Mouse (Mus musculus) heart, postnatal 10 days (tissue): Measurements from ENCODE around the gene Dnah11. TPM values are rescaled to one million over a fixed set of nuclear protein-coding genes. Genes with fewer than 3 reads are reported as not detected.
"Not testable (repeated sequence)": the region's sequence is repeated elsewhere in the genome, so short reads cannot be mapped to it uniquely, and the experiment has no call there.

ENCODE experiments used
- DNase-seq, 2 experiments: peaks; one replicate each; pipeline ENCODE4 v3.0.0; 2021
- intact Hi-C: fragments of 180-260 bp; cut with DNase I; formaldehyde crosslinking; loops from one replicate; pipeline ENCODE4 v1.15.1; 2025
- total RNA-seq, 2 experiments: library from RNA; stranded (reverse); gene quantifications; 2 replicates each; pipeline ENCODE4 v1.2.3; 2021

Dnah11 gene
- total RNA-seq, 2 experiments from 2014 or later = not detected

- peak; percentile 85 to 87 for DNase-seq
- intact Hi-C loops = loop anchor here (1.0 to 10.0 kb wide), 4 partner anchors 171 to 862 kb away; no protein-coding TSS in a partner anchor
These were observed 205.3 kb downstream of the Dnah11 start for GRCm38 (mm10) chr12:117993499-117993898.

DNA sequence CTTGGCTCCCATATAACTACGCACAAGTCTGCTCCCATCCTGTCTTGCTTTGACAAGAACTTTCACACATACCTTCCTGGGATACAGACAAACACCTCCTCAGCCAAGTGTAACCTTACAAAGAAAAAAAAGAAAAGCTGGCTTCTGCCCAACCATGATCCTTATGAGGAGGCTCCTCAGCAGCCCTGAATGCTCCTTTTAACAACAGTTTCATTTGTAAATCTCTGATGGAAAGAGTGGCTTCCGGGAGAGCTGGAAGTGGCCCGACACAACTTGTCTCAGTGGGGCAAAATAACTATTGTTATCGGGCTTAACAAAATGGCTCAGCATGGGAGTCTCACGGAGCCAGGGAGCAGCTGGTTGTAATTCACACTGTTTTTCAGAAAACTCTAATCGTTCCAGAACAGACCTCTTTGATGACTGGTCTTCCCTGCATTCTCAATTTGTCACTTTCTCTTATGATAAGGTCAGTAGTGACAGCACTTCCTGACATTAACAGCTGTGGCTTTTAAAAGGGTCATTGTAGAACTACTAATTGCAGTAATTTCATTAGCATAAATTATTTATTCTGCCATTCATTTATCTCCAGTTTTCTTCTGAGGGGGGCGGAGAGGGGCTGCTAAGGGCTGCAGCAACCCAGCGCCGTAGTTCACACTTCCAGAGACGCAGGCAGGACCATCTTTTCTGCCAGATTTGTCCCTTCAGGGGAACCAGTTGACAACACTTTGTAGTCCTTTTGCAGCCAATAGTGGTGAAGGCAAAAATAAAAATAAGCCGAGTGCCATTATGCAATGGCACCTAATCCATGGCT is 209.6 kb downstream of the Dnah11 start:
- intact Hi-C loops = no loop called here
- DNase-seq = peak in 1 of 2 experiments; percentile 7

DNA sequence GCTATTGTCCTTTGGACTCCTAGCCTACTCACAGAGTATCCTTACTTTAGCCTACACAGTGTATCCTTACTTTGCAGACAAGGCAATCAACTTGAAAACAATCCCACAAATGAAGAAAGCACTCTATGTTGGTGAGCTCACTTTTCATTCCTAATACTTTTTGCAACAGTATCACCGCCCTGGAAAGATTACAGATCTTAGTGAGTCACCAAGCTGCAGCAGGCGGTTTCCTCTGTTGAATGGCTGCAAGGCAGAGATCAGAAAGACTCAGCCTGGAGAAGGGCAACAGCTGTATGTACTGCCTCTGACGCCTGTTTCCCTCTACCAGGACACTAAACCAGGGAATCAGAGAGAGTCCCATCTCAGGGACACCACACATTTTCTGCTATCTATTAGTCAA is 218.5 kb downstream of the Dnah11 start:
- intact Hi-C loops = no loop called here
- DNase-seq = no peak

DNA sequence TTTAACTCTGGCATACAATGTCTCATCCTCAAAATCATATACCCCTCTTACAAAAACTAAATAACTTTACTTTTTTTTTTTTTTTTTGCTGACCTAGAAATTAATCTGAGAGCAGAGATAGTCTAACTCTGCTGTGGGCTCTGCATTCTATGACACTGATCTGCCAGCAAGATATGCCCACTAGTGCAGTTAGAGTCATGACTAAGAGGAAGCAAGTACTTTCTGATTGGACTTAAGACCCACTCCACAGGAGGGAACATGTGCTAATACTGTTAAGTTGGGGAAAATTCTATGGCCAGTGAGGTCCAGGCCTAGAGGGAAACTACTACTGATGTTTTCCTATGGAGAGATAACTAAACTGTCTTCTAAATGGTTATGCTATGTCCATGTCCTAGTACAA is 225.1 kb downstream of the Dnah11 start:
- no peak for DNase-seq
- intact Hi-C loops = no loop called here

GRCm38 (mm10) chr12:117962698-117963097 is 236.1 kb downstream of the Dnah11 start:
- intact Hi-C loops = no loop called here

GRCm38 (mm10) chr12:117959213-117959612 is 239.6 kb downstream of the Dnah11 start:
- intact Hi-C loops = no loop called here
- DNase-seq = no peak

More at GRCm38 (mm10) chr12:117962698-117963097, 236.1 kb downstream of the Dnah11 start:
- DNase-seq = no peak

DNA sequence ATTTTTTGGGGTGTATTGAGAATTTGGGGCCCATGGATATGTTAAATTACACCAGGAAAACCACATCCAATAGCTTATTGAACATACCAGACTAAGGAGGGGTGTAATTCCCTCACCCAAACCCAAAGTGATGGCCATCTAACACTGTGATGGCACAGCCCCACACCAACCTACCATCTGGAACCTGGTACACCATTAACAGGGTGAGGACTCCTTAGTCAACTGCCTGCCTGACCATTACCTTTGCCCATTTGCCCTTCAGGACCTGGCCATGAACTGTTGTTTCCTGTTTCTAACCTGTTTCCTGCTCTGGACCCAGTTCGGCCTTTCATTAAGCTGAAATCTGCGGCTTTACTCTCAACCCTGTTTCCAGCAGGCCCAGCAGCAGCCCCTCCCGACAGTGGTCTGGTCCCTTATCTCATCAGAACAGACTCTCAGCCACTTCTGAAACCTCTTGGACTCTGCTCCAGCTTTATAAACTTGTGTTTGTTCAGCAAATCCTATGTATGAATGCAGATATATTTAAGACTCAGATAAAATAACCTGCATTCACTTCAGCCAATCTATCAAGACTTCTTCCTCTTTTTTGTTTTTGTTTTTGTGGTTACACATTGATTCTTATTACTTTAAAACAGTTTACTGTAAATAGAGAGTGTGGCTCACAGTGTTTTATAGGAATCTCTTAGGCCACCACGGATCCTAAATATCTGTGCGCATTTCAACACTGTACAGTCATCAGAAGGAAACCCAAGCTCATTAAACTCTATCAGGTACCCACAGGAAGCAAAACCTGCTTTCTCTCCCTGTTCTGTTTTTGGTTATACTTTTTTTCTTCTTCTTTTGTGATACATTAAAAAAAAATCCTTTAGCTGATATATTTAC is 251.8 kb downstream of the Dnah11 start:
- DNase-seq = no peak
- intact Hi-C loops = no loop called here

GRCm38 (mm10) chr12:117941947-117942346 is 256.9 kb downstream of the Dnah11 start:
- intact Hi-C loops = no loop called here
- DNase-seq = no peak

- intact Hi-C loops = no loop called here
- DNase-seq = no peak
These were observed 260.6 kb downstream of the Dnah11 start for GRCm38 (mm10) chr12:117938214-117938613.

GRCm38 (mm10) chr12:117932026-117932425 is 266.8 kb downstream of the Dnah11 start:
- intact Hi-C loops = no loop called here
- DNase-seq = no peak

GRCm38 (mm10) chr12:117929768-117930167 is 269.1 kb downstream of the Dnah11 start:
- intact Hi-C loops = no loop called here
- no peak for DNase-seq

- intact Hi-C loops = no loop called here
- DNase-seq = no peak
These were observed 282.8 kb downstream of the Dnah11 start for GRCm38 (mm10) chr12:117915826-117916588.

DNA sequence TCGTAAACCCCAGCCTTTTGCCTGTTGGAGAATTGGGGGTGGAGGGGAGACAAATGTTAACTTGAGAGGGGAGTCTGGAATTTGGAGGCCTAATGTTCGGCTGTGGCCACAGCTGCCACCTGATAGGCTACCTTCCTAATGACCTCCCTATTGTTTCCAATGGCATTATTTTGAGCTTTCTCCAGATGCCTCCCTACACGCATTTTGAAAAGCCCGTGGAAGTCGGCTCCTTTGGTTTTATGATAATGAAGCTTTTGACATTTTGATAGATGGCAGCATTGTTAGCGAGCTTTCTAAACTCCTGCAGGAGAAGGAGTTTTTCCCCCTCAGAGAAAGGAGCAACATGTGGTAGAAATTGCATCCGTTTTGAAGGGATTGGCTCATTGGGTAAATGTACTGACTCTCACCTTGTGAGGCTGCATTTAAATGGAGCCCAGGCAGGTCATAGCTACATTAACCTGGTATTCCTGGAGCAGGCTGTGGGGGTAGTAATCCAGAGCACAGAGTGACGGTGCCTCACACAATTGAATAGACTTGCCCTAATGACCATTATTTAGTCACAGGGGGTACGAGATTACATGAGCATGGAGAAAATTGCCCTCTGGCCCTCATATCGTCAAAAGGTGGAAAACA is 284.1 kb downstream of the Dnah11 start:
- intact Hi-C loops = no loop called here

DNA sequence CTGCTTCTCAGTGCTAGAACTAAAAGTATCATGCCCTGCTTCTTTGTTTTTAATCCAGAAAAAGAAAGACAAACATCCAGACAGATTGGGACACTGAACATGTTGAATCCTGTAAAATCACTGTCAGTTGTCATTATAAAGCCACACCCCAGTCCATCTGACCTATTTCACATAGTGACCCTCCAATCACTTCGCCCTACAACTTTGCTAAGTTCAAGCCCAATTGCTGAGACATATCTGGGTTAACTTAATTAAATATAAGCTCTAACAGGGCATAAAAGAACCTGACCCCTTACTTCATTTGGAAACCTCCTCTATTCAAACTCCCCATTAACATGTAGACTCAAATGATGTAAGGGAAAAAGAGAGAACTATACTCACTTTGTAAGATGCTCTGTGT is 287.4 kb downstream of the Dnah11 start:
- DNase-seq = no peak

More for the DNA sequence above, 284.1 kb downstream of the Dnah11 start:
- DNase-seq = no peak

GRCm38 (mm10) chr12:117905232-117905840 is 293.5 kb downstream of the Dnah11 start:
- intact Hi-C loops, DNase-seq: not testable (repeated sequence)

More for the DNA sequence above, 287.4 kb downstream of the Dnah11 start:
- intact Hi-C loops = no loop called here

DNA sequence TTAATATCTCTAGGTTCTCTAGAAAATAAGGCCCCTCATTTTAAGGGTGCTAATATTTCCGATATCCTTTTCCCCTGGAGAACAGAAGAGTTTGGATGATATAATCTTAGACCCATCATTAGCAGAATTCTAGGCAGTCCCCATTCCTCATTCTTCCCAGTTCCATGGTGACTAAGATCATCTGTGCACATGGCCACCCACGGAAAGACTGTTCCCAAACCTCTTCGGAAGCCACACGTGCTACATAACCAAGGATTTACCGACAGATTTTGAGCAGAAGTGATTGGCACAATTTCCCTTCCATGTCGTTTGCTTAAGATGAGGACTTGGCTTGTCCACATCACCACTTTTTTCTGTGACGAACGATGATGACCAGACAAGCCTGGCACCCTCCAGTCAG is 295.2 kb downstream of the Dnah11 start:
- no peak for DNase-seq
- intact Hi-C loops = no loop called here

- DNase-seq, intact Hi-C loops: not testable (repeated sequence)
These were observed 297.5 kb downstream of the Dnah11 start for GRCm38 (mm10) chr12:117901352-117901751.

DNA sequence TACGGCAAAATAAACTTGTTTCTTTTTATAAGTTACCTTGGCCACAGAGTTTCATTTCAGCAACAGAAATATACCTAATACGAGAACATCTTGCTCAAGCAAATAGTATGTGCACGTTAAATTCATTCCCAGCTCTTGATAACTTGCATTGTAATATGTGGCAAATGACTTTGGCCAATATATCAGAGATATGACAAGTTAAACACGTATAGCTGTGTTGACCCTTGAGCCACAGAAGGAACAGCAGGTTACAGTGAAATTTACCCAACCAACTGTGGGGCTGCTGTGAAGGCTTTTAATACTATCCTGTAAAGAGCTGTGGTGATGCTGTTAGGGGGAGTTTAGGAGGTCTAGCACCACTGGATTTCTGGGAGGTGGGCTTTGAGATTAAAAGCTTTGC is 298.0 kb downstream of the Dnah11 start:
- intact Hi-C loops, DNase-seq: not testable (repeated sequence)

GRCm38 (mm10) chr12:117887422-117887821 is 311.4 kb downstream of the Dnah11 start:
- DNase-seq = no peak
- intact Hi-C loops = no loop called here

GRCm38 (mm10) chr12:117884627-117885026 is 314.2 kb downstream of the Dnah11 start:
- intact Hi-C loops = no loop called here
- DNase-seq = no peak
